Mouse (Mus musculus) CH12.LX (cell line): ENCODE data around the gene Agfg2.

Experiments used
- CTCF ChIP-seq, 2 experiments: IDR thresholded peaks in 1 of 2; conservative IDR thresholded peaks in 1 of 2; 2 replicates each; pipeline ENCODE4 v1.5.1; 2011 to 2012; ENCODE audit warnings: low read depth in 2 of 2, low read length in 2 of 2, improper control_type of control experiment in 1 of 2, inconsistent platforms in 1 of 2, mild to moderate bottlenecking in 1 of 2, moderate library complexity in 1 of 2
- GABPA ChIP-seq: IDR thresholded peaks from 2 replicates; pipeline ENCODE4 v1.6.1; 2012; ENCODE audit warnings: low read depth, low read length, improper control_type of control experiment, inconsistent platforms; ENCODE audit not compliant: insufficient replicate concordance
- MXI1 ChIP-seq: IDR thresholded peaks from 2 replicates; pipeline ENCODE4 v1.6.1; 2011; ENCODE audit warnings: mild to moderate bottlenecking, low read depth, low read length, improper control_type of control experiment
- POLR2A ChIP-seq: IDR thresholded peaks from 2 replicates; pipeline ENCODE4 v1.6.1; 2011; ENCODE audit warnings: low read depth, mild to moderate bottlenecking, improper control_type of control experiment, low read length
- USF1 ChIP-seq: IDR thresholded peaks from 2 replicates; pipeline ENCODE4 v1.6.1; 2014; ENCODE audit warnings: low read depth, mild to moderate bottlenecking, inconsistent platforms, low read length, improper control_type of control experiment

DNA sequence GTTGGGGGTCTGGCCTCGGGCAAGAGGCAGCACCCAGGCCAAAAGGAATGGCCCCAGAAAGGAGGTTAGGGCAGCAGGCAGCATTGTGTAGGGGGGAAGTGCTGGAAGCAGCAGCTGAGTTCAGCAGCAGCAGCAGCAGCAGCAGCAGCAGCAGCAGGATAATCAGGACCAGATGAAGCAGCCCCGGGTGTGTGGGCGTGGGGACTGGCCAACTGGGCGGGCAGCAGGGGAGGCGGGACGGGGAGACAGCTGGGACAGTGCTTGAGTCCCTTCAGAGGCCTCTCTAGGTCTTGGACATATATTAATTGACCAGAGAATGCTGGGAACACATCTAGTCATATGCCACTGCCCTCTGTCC, 73.3 kb downstream of the Agfg2 start:
- no peak for TF ChIP-seq CTCF (conservative IDR thresholded peaks at IDR 0.05 in 1 of 2, IDR thresholded peaks at IDR 0.05 in 1 of 2; ENCODE audit: low read depth in 2 of 2, low read length in 2 of 2)
- TF ChIP-seq GABPA = no peak
- no peak for TF ChIP-seq MXI1
- no peak for TF ChIP-seq POLR2A
- TF ChIP-seq USF1 = no peak
